Mouse (Mus musculus) G1E (cell line): ENCODE data around the gene Ripk3. TPM values are rescaled to one million over a fixed set of nuclear protein-coding genes. Genes with fewer than 3 reads are reported as not detected.
A peak's percentile ranks its signal among the peaks of the same experiment; 100 is the strongest.

ENCODE experiments used
- ATAC-seq: 2 replicates; pipeline ENCODE4 v1.8.0; 2016; ENCODE audit warnings: mild to moderate bottlenecking; ENCODE audit not compliant: insufficient number of reproducible peaks, poor library complexity, low FRiP score, severe bottlenecking; ENCODE audit errors: extremely low read depth
- DNase-seq: peaks from one replicate; pipeline ENCODE4 v3.0.0; 2012; ENCODE audit warnings: low spot score
- H3K27me3 ChIP-seq: 2 replicates; pipeline ENCODE4 v1.6.1; 2012; ENCODE audit warnings: mild to moderate bottlenecking, low read length, inconsistent platforms; ENCODE audit not compliant: insufficient read depth
- H3K36me3 ChIP-seq: replicated peaks from 2 replicates; pipeline ENCODE3; 2012; ENCODE audit warnings: mild to moderate bottlenecking, inconsistent platforms
- H3K4me1 ChIP-seq: 2 replicates; pipeline ENCODE4 v1.6.1; 2012; ENCODE audit warnings: low read depth, low read length, inconsistent platforms, mixed read lengths; ENCODE audit not compliant: insufficient read depth
- H3K4me3 ChIP-seq: 2 replicates; pipeline ENCODE4 v1.5.1; 2012; ENCODE audit warnings: low read depth, mild to moderate bottlenecking, inconsistent platforms, low read length, moderate library complexity, mixed read lengths
- H3K9me3 ChIP-seq: replicated peaks from 2 replicates; pipeline ENCODE4 v1.6.1; 2012; ENCODE audit warnings: inconsistent platforms
- CTCF ChIP-seq: IDR thresholded peaks from 2 replicates; pipeline ENCODE4 v1.5.1; 2012; ENCODE audit warnings: low read depth, low read length, inconsistent platforms, mixed read lengths
- GATA1 ChIP-seq: IDR thresholded peaks from 2 replicates; pipeline ENCODE4 v1.6.1; 2012; ENCODE audit warnings: borderline replicate concordance, low read length, inconsistent platforms, mixed read lengths
- GATA2 ChIP-seq: IDR thresholded peaks from 2 replicates; pipeline ENCODE4 v1.6.1; 2012; ENCODE audit warnings: low read depth, low read length, inconsistent platforms, borderline replicate concordance
- POLR2AphosphoS5 ChIP-seq: IDR thresholded peaks from 2 replicates; pipeline ENCODE4 v1.6.1; 2012; ENCODE audit warnings: low read depth, low read length, inconsistent platforms; ENCODE audit not compliant: insufficient replicate concordance
- TAL1 ChIP-seq: conservative IDR thresholded peaks from 2 replicates; pipeline ENCODE4 v1.6.1; 2012; ENCODE audit warnings: low read depth, low read length, inconsistent platforms, mixed read lengths
- polyA plus RNA-seq: library from polyadenylated mRNA; stranded (reverse); fragments of >175 nt; gene quantifications from 2 replicates; pipeline ENCODE4 v1.2.3, GENCODE M21; 2012
- total RNA-seq, 2 experiments: library from RNA; stranded (forward) in 1 of 2; stranded (reverse) in 1 of 2; fragments of 200-1000 nt in 1 of 2; fragments of >200 nt in 1 of 2; fragmentation: Nextera tagmentation in 1 of 2; gene quantifications; 2 replicates each; pipeline ENCODE4 v1.2.3; 2014 to 2017

Gene Ripk3
- total and polyA plus RNA-seq, 3 experiments: 0.27 to 0.51 TPM; not detected in 1

DNA sequence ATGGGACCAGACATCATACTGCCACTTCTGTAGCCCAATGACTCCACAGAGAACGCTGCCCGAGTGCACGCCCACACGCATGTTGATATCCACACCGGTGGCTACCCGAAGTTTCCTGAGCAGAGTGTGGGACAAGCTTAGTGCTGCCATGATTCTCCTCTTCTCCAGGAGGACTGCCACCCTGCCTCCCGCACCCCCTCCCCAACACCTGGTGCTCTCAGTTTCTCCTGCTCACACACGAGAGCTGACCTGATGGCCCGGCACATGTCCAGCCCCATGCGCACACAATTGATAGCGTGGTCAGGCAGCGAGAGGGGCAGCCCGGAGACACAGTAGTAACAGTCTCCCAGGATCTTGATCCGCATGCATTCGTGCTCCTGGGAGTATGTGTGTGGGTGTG is 10.0 kb downstream of the Ripk3 start:
- H3K27me3 ChIP-seq: peaks cover 87% of the 10 kb centered on the region
- TF ChIP-seq POLR2AphosphoS5: no peak
- TF ChIP-seq GATA2: no peak
- no peak for TF ChIP-seq CTCF
- no peak for TF ChIP-seq GATA1
- no peak for TF ChIP-seq TAL1
- H3K4me1 ChIP-seq: peaks cover 49% of the 10 kb centered on the region

DNA sequence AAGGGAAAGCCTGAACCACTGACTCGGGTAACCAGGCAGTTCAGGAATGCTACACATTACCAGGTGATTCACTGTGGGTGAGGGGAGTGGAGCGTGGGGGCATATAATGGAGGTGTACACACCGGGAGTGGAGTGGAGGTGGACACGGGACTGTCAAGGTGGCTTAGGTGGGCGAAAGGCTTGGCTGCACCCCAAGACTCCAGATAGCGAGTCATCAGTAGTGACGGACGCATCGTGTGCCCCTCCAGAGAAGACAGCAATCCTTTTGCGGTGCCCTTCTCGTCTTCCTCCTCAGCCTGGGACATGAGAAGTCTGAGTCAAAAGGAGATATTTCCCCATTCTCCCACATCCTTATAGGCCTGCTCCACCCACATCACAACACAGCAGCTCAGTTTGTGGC is 10.9 kb downstream of the Ripk3 start:
- Histone ChIP-seq H3K4me1 (peaks cover 56% of the 10 kb centered on the region), H3K4me3 (no peak overlapping the region), H3K36me3 (no peaks in the 10 kb centered on the region), H3K9me3 (no peaks in the 10 kb centered on the region), H3K27me3 (peaks cover 85% of the 10 kb centered on the region)
- TF ChIP-seq CTCF (no peak), TAL1 (no peak), GATA2 (no peak), GATA1 (no peak), POLR2AphosphoS5 (no peak)
- no peak for ATAC-seq
- no peak for DNase-seq

More for the DNA sequence above, 10.0 kb downstream of the Ripk3 start:
- DNase-seq: no peak
- no peaks in the 10 kb centered on the region for H3K9me3 ChIP-seq
- H3K4me3 ChIP-seq: no peak overlapping the region
- ATAC-seq: no peak
- no peaks in the 10 kb centered on the region for H3K36me3 ChIP-seq

DNA sequence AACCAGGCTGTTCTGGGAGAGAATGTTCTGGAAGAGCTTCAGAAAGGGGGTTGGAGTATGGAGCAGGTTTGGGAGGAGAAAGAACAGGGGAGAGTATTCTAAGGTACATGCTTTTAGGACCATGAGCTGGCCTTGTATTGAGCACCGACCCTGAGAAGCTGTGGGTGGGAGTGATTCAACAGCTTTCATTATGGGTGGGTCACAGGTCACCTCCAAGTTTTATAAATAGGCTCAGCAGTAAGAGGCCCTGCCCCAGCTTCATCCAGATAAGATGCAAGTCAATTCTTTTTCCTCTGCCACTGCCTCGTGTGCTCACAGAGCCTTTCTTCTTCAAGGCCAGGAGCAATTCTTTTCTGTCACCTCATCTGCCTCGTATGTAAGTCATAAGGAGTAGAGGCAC is 11.5 kb downstream of the Ripk3 start:
- Histone ChIP-seq H3K36me3 (no peaks in the 10 kb centered on the region), H3K4me1 (peaks cover 61% of the 10 kb centered on the region), H3K27me3 (peaks cover 85% of the 10 kb centered on the region), H3K4me3 (no peak overlapping the region), H3K9me3 (no peaks in the 10 kb centered on the region)
- DNase-seq: no peak
- TF ChIP-seq GATA1 (no peak), TAL1 (no peak), GATA2 (no peak), CTCF (no peak), POLR2AphosphoS5 (no peak)
- no peak for ATAC-seq

DNA sequence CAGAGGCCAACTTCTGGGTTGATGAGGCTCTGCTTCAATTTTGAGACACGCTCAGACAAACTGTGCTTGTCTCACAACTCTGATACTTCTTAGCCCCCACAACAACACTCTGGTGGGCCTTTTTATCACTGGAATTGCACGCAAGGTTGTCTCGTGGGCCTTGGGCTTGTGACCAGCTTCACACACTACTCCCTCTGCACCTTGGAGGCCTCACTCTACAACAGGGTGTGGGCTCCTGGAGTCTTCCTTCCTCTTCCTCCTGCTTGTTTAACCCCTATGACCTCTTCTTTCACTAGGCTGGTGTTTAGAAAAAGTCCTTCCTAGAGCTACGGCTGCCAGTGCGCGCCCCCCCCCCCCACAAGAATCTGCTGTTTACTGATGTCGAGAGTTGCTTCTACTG is 12.0 kb downstream of the Ripk3 start:
- Histone ChIP-seq H3K36me3 (no peaks in the 10 kb centered on the region), H3K9me3 (no peaks in the 10 kb centered on the region), H3K4me3 (no peak overlapping the region), H3K27me3 (peaks cover 87% of the 10 kb centered on the region), H3K4me1 (peaks cover 65% of the 10 kb centered on the region)
- ATAC-seq (no peak), DNase-seq (no peak)
- TF ChIP-seq POLR2AphosphoS5: no peak
- no peak for TF ChIP-seq TAL1
- no peak for TF ChIP-seq CTCF
- no peak for TF ChIP-seq GATA1
- TF ChIP-seq GATA2: no peak

DNA sequence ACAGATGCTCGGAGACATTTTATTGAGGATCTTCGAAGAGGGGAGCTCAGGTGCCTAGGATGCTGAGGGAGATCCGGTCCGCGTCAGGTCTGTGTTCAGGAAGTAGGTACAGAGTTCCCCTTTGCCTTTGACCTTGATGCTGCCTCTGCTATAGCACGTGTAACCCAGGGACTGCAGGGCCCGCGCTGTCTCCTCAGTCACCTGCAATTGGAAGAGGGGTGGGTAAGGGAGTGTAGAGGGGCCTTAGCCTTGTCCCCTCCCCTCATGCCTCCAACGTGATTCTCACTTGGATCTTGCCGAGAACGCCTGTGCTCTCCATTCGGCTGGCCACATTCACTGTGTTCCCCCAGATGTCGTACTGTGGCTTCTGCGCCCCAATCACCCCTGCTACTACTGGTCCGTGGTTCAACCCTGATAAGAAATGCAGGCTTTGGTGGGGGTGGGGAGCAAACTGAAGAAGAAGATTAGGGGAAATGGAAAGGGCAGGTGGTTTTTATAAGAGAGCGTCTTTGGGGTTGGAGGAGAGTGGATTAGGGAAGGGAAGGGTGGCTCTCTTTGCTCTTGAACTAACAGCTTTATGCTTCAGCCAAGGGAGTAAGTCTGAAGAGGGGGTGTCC is 19.5 kb downstream of the Ripk3 start:
- Histone ChIP-seq H3K4me3 (peak overlapping the region; percentile 61; the same call in 1 of the 2 replicates), H3K9me3 (peaks cover 7% of the 10 kb centered on the region), H3K27me3 (peaks cover 24% of the 10 kb centered on the region), H3K4me1 (peaks cover 90% of the 10 kb centered on the region), H3K36me3 (no peaks in the 10 kb centered on the region)
- ATAC-seq (peak; percentile 85), DNase-seq (peak; percentile 77)
- no peak for TF ChIP-seq GATA1
- peak; percentile 63 for TF ChIP-seq TAL1

DNA sequence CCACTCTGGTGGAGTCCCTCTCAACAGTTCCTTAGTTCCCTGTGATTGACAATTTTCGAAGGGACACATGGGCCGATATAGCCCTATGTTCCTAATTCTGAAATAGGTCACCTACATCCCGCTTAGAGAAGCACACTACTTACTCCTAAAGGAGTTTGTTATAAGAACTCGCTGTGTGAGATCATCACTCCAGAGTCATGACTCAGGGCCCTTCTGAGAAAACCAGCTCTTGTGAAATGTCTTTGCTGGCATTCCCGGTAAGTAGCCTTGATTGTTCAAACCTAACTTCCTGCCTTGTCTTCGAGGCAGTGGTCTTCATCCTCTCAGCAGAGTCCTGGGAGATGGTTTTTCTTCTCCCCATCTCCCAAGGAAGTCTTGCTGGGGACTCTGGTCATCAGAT is 20.1 kb downstream of the Ripk3 start:
- H3K9me3 ChIP-seq: peaks cover 7% of the 10 kb centered on the region
- TF ChIP-seq GATA2: no peak
- TF ChIP-seq CTCF: no peak
- TF ChIP-seq TAL1: no peak
- no peak for TF ChIP-seq POLR2AphosphoS5
- TF ChIP-seq GATA1: no peak

More for the DNA sequence above, 20.1 kb downstream of the Ripk3 start:
- Histone ChIP-seq H3K4me1 (peaks cover 90% of the 10 kb centered on the region), H3K4me3 (no peak overlapping the region; the same call in 1 of the 2 replicates), H3K36me3 (no peaks in the 10 kb centered on the region), H3K27me3 (peaks cover 17% of the 10 kb centered on the region)
- ATAC-seq: no peak
- DNase-seq: no peak
